Mouse (Mus musculus) myocyte (in vitro differentiated cells): ENCODE results near the gene Uso1.

Source experiments
- CEBPB ChIP-seq: IDR thresholded peaks from 2 replicates; pipeline ENCODE4 v1.6.1; 2011; ENCODE audit warnings: mild to moderate bottlenecking, moderate library complexity; ENCODE audit not compliant: poor library complexity, insufficient read depth, severe bottlenecking
- E2F4 ChIP-seq: IDR thresholded peaks from one replicate; pipeline ENCODE4 v1.6.1; 2011; ENCODE audit warnings: mild to moderate bottlenecking, control low read depth, moderate library complexity; ENCODE audit not compliant: insufficient read depth
- MAX ChIP-seq: IDR thresholded peaks from one replicate; pipeline ENCODE4 v1.6.1; 2011; ENCODE audit warnings: low read depth, mild to moderate bottlenecking, control low read depth
- MYOD1 ChIP-seq, 3 experiments: IDR thresholded peaks; one replicate each; pipeline ENCODE4 v1.6.1; 2011; ENCODE audit warnings: control low read depth in 2 of 3, low read depth in 2 of 3, mild to moderate bottlenecking in 2 of 3, moderate library complexity in 1 of 3; ENCODE audit not compliant: insufficient read length in 2 of 3, control insufficient read depth in 1 of 3
- MYOG ChIP-seq, 3 experiments: IDR thresholded peaks; one replicate each; pipeline ENCODE4 v1.6.1; 2011; ENCODE audit warnings: control low read depth in 2 of 3, low read depth in 2 of 3, mild to moderate bottlenecking in 2 of 3; ENCODE audit not compliant: insufficient read length in 2 of 3, control insufficient read depth in 1 of 3, insufficient read depth in 1 of 3
- POLR2A ChIP-seq: IDR thresholded peaks from one replicate; pipeline ENCODE4 v1.6.1; 2011; ENCODE audit warnings: low read depth, mild to moderate bottlenecking, control low read depth, moderate library complexity; ENCODE audit not compliant: insufficient read length
- POLR2AphosphoS2 ChIP-seq: IDR thresholded peaks from one replicate; pipeline ENCODE4 v1.6.1; 2011; ENCODE audit warnings: low read depth, control low read depth; ENCODE audit not compliant: insufficient read length
- REST ChIP-seq: IDR thresholded peaks from one replicate; pipeline ENCODE4 v1.6.1; 2011; ENCODE audit warnings: mild to moderate bottlenecking, control low read depth, moderate library complexity; ENCODE audit not compliant: insufficient read depth, insufficient read length
- SRF ChIP-seq: IDR thresholded peaks from one replicate; pipeline ENCODE4 v1.6.1; 2011; ENCODE audit warnings: low read depth; ENCODE audit not compliant: control insufficient read depth, insufficient read length
- TCF12 ChIP-seq: IDR thresholded peaks from one replicate; pipeline ENCODE4 v1.6.1; 2011; ENCODE audit warnings: mild to moderate bottlenecking, control low read depth; ENCODE audit not compliant: poor library complexity, insufficient read depth, severe bottlenecking
- TCF3 ChIP-seq: IDR thresholded peaks from one replicate; pipeline ENCODE4 v1.6.1; 2011; ENCODE audit warnings: low read depth, control low read depth; ENCODE audit not compliant: insufficient read length
- USF1 ChIP-seq: IDR thresholded peaks from one replicate; pipeline ENCODE4 v1.6.1; 2011; ENCODE audit warnings: low read depth, mild to moderate bottlenecking, control low read depth, moderate library complexity

DNA sequence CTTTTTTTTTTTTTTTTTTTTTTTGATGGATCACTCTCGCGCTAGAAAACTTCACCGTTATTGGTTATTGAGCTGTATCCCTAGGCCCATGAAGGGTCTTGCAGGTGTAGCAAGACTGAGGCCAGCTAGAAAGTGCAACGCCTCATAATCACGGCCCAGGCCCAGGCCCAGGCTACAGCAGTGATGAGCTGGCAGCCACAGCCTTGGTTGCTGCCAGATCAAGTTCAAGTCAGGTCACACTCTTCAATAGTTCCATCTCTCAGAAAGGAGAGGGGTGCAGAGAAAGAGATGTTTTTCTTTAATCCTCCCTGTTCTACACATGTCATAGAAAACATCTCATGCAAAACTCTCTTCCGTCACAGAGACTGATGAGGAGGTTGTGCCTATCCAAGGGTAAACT is 41.0 kb upstream of the Uso1 start:
- TF ChIP-seq POLR2A = no peak
- no peak for TF ChIP-seq MYOG (IDR thresholded peaks at IDR 0.05; ENCODE audit: control insufficient read depth in 1 of 3, insufficient read depth in 1 of 3, insufficient read length in 2 of 3, low read depth in 2 of 3)
- no peak for TF ChIP-seq POLR2AphosphoS2
- no peak for TF ChIP-seq TCF12
- no peak for TF ChIP-seq E2F4
- TF ChIP-seq MAX = no peak
- TF ChIP-seq TCF3 = no peak
- TF ChIP-seq REST = no peak
- TF ChIP-seq USF1 = no peak
- TF ChIP-seq CEBPB = no peak
- TF ChIP-seq MYOD1 (IDR thresholded peaks at IDR 0.05; ENCODE audit: control insufficient read depth in 1 of 3, insufficient read length in 2 of 3, low read depth in 2 of 3) = no peak
- no peak for TF ChIP-seq SRF
